Mouse (Mus musculus) T-helper 2 cell (primary cell): ENCODE results near the gene Gm17409.

Experiments
- in situ Hi-C: fragments of 300-600 bp; cut with MboI, MseI; formaldehyde crosslinking; loops from one replicate; pipeline ENCODE4 v1.15.1; 2025; ENCODE audit warnings: high pct_unique_total_duplicates

Gm17409 gene

GRCm38 (mm10) chr2:58484284-58484965 lies 14.5 kb downstream of the Gm17409 start:
- in situ Hi-C loops = no loop called here

GRCm38 (mm10) chr2:58485152-58485551 lies 15.2 kb downstream of the Gm17409 start:
- in situ Hi-C loops = no loop called here

GRCm38 (mm10) chr2:58485683-58486082 lies 15.8 kb downstream of the Gm17409 start:
- in situ Hi-C loops = no loop called here

GRCm38 (mm10) chr2:58486441-58487278 lies 16.7 kb downstream of the Gm17409 start:
- in situ Hi-C loops = no loop called here

- in situ Hi-C loops = no loop called here
These were observed 17.3 kb downstream of the Gm17409 start for GRCm38 (mm10) chr2:58487279-58487560.

- in situ Hi-C loops = no loop called here
These were observed 18.5 kb downstream of the Gm17409 start for GRCm38 (mm10) chr2:58488404-58488803.

GRCm38 (mm10) chr2:58489275-58489674 lies 19.4 kb downstream of the Gm17409 start:
- in situ Hi-C loops = no loop called here

GRCm38 (mm10) chr2:58493685-58494635 lies 24.0 kb downstream of the Gm17409 start:
- in situ Hi-C loops = no loop called here

GRCm38 (mm10) chr2:58495271-58495670 lies 25.4 kb downstream of the Gm17409 start:
- in situ Hi-C loops = no loop called here

GRCm38 (mm10) chr2:58496647-58497410 lies 26.9 kb downstream of the Gm17409 start:
- in situ Hi-C loops = no loop called here

GRCm38 (mm10) chr2:58505306-58506090 lies 35.6 kb downstream of the Gm17409 start:
- in situ Hi-C loops = no loop called here

- in situ Hi-C loops = no loop called here
These were observed 40.3 kb downstream of the Gm17409 start for GRCm38 (mm10) chr2:58510192-58510591.

GRCm38 (mm10) chr2:58513212-58513611 lies 43.3 kb downstream of the Gm17409 start:
- in situ Hi-C loops = no loop called here

- in situ Hi-C loops = no loop called here
These were observed 44.6 kb downstream of the Gm17409 start for GRCm38 (mm10) chr2:58514489-58514888.

GRCm38 (mm10) chr2:58516000-58516399 lies 46.1 kb downstream of the Gm17409 start:
- in situ Hi-C loops = no loop called here

GRCm38 (mm10) chr2:58516920-58517319 lies 47.0 kb downstream of the Gm17409 start:
- in situ Hi-C loops = no loop called here

- in situ Hi-C loops = no loop called here
These were observed 48.6 kb downstream of the Gm17409 start for GRCm38 (mm10) chr2:58518517-58518916.
